Mouse (Mus musculus) erythroblast, embryonic 14.5 days (primary cell): Measurements from ENCODE around the gene Lrp2.

Experiments used
- GATA1 ChIP-seq: IDR thresholded peaks from 2 replicates; pipeline ENCODE4 v1.6.1; 2012; ENCODE audit warnings: low read length, inconsistent platforms, mixed read lengths
- TAL1 ChIP-seq: IDR thresholded peaks from 3 replicates; pipeline ENCODE4 v1.6.1; 2012; ENCODE audit warnings: low read length, inconsistent platforms, mixed read lengths

DNA sequence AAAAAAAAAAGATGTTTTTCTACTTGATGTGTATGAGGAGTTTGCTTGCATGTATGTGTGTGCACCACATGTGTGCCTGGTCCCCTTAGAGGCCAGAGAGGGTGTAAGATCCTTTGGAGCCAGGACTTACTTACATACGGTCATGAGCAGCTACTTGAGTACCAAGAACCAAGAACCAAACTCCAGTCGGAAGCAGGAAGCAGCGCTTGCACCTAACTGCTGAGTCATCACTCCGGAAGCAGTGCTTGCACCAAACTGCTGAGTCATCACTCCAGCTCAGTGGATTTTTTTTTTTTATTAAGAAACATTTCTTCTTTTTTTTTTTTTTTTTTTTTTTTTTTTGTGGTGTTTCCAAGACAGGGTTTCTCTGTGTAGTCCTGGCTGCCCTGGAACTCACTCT, 27.4 kb upstream of the Lrp2 start:
- TF ChIP-seq TAL1 (no peak), GATA1 (no peak)
